ENCODE assay signal across 8 mouse cellular contexts in the genomic region with DNA sequence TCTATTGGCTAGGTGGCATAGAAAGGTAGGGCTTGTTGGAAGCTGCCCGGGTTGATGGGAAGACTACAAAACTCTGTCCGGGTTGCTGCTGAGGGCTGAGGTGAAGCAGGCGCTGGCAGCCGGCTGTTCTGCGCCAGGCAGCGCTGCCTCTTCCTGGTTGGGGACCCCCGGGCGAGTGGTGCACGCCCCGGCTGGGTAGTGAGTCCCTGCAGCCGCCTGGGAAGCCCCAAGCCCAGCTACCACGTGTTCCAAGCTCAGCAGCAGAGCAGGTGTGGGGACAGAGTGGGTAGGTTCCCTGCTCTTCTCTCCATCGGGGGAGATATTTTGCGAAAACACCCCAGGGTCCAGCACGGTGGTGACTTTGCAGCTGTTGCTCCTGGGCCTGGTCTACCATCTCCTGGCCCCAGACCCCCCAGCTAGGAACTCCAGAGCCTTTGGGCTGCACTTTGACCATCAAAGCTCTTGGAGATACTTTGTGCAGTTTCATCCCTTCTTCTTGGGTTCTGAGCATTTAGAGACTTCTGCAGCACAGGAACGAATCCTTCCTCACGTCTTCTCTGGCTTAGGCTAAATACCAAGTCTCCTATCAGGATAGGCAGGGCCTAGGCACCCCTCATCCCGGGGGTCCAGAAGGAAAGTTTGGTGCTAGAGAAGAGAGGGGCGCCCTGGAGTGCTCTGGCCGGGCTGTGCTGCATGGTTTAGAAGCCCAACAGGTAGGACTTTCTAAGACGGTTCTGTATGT. TPM values are rescaled to one million over a fixed set of nuclear protein-coding genes. Genes with fewer than 3 reads are reported as not detected.
DNase-seq lines count a peak whose midpoint lies in the region; ATAC-seq and TF ChIP-seq lines count a peak whose summit lies in the region.

No protein-coding gene starts in this region.

- H3K36me3 ChIP-seq in liver, embryonic 13.5 days, result no peaks in the 10 kb centered on the region

- H3K27me3 ChIP-seq in cerebellum, adult 2 months (ENCODE audit: control insufficient read depth, insufficient read depth, low read length), result no peaks in the 10 kb centered on the region
- H3K27me3 ChIP-seq in liver, embryonic 13.5 days, result peaks cover 35% of the 10 kb centered on the region

- TF ChIP-seq POLR2A in cerebellum, adult 2 months (IDR thresholded peaks at IDR 0.05; ENCODE audit: borderline replicate concordance, insufficient read depth, low read length), result no peak

- peak overlapping the region; percentile 67 for H3K4me3 ChIP-seq in cerebellum, adult 2 months (replicated peaks; ENCODE audit: insufficient read depth, low read depth, low read length)
- peak overlapping the region; percentile 90 for H3K4me3 ChIP-seq in liver, embryonic 13.5 days (replicated peaks)

- WGBS in cerebellum, adult 2 months, result 4% methylated on average over 21 of the region's 21 CpGs
- WGBS in liver, embryonic 13.5 days (ENCODE audit: insufficient replicate concordance), result 3% methylated on average over 21 of the region's 21 CpGs

- ATAC-seq in liver, embryonic 13.5 days (ENCODE audit: low read depth), result peak; percentile 11; the same call in 1 of the 2 replicates

- no peaks in the 10 kb centered on the region for H3K9me3 ChIP-seq in liver, embryonic 13.5 days (replicated peaks)

- peak overlapping the region; percentile 94 for H3K9ac ChIP-seq in liver, embryonic 13.5 days

- H3K27ac ChIP-seq in cerebellum, adult 2 months (ENCODE audit: insufficient read depth, low read length), result peak overlapping the region; percentile 64; the same call in 1 of the 2 replicates
- peak overlapping the region; percentile 92 for H3K27ac ChIP-seq in liver, embryonic 13.5 days

- DNase-seq in adrenal gland, adult 18-20 months (ENCODE audit: low spot score in 2 of 2), result peak; percentile 30 to 31
- DNase-seq in adrenal gland, postnatal 4 days (ENCODE audit: low spot score in 2 of 2), result no peak
- DNase-seq in 3134 (ENCODE audit: extremely low read depth, insufficient read length, low spot score), result peak; percentile 57
- DNase-seq in cerebellum, adult 2 months, result no peak
- DNase-seq in heart, postnatal 36 days, result peak; percentile 16 to 17
- DNase-seq in liver, embryonic 13.5 days, result no peak
- peak; percentile 27 to 28 for DNase-seq in spleen, postnatal 36 days (ENCODE audit: low spot score in 2 of 2)
- DNase-seq in ovary, adult 18-20 months (ENCODE audit: low spot score), result no peak

- intact Hi-C loops in heart, postnatal 36 days (cut with DNase I), result loop anchor here (2.0 to 5.0 kb wide), 3 partner anchors 18 to 196 kb away; no protein-coding TSS in a partner anchor

- TF ChIP-seq CTCF in cerebellum, adult 2 months (IDR thresholded peaks at IDR 0.05; ENCODE audit: borderline replicate concordance, insufficient read depth, low read depth, low read length), result no peak

- H3K4me2 ChIP-seq in liver, embryonic 13.5 days, result peak overlapping the region; percentile 92

- H3K4me1 ChIP-seq in cerebellum, adult 2 months (ENCODE audit: control insufficient read depth, insufficient read depth, low read length), result peaks cover 12% of the 10 kb centered on the region; the same call in 1 of the 2 replicates
- peaks cover 68% of the 10 kb centered on the region for H3K4me1 ChIP-seq in liver, embryonic 13.5 days (replicated peaks)

RNA-seq across cellular contexts. Expression of gene Chst11, which starts 1.1 kb away (rescaled TPM):
- total RNA-seq in adrenal gland, adult 18-20 months (2021), result 10 to 100 TPM; 49.8 to 68.7 TPM
- total RNA-seq in adrenal gland, postnatal 4 days (2021), result 10 to 100 TPM; 27.7 to 33.0 TPM
- polyA plus RNA-seq in cerebellum, adult 2 months (2012; rRNA removed), result 21.1 and 22.6 TPM in 2 replicates
- 1 to 10 TPM; 2.8 to 3.2 TPM for total RNA-seq in heart, postnatal 36 days (2021)
- polyA plus RNA-seq in liver, embryonic 13.5 days (2015; fragmentation: Nextera tagmentation; extraction: Ambion mirVana), result 1.2 and 1.3 TPM in 2 replicates

Comparison
In these comparisons a context has a peak if more than half of its experiments do, and no peak if none do; other contexts are left out.
1. DNase-seq: peak in adrenal gland, adult 18-20 months (2 of 2), 3134 (single experiment), heart, postnatal 36 days (2 of 2) and spleen, postnatal 36 days (2 of 2); none in adrenal gland, postnatal 4 days (0 of 2), cerebellum, adult 2 months (0 of 2), liver, embryonic 13.5 days (single experiment) and ovary, adult 18-20 months (single experiment).
2. RNA of gene Chst11, which starts 1.1 kb away (total RNA-seq): 49.8 to 68.7 TPM in adrenal gland, adult 18-20 months and 27.7 to 33.0 TPM in adrenal gland, postnatal 4 days; 2.8 to 3.2 TPM in heart, postnatal 36 days; every median in the first group is over 4 times any median in the second.